Mouse (Mus musculus) limb, embryonic 10.5 days (tissue): ENCODE measurements around the gene Slc5a11. TPM values are rescaled to one million over a fixed set of nuclear protein-coding genes. Genes with fewer than 3 reads are reported as not detected.
A peak's percentile ranks its signal among the peaks of the same experiment; 100 is the strongest.

Experiments
- DNase-seq: peaks from one replicate; pipeline ENCODE4 v3.0.0-alpha.2; 2017; ENCODE audit warnings: low spot score
- H3K27ac ChIP-seq: fragments of 300-500 bp; sonication (generic); 2 replicates; pipeline ENCODE4 v1.5.1; 2016; ENCODE audit warnings: mild to moderate bottlenecking
- H3K27me3 ChIP-seq: fragments of 300-500 bp; sonication (generic); 2 replicates; pipeline ENCODE4 v1.6.1; 2016; ENCODE audit warnings: low read depth, mild to moderate bottlenecking; ENCODE audit not compliant: poor library complexity, severe bottlenecking
- H3K36me3 ChIP-seq: fragments of 300-500 bp; sonication (generic); 2 replicates; pipeline ENCODE4 v1.6.1; 2016; ENCODE audit warnings: mild to moderate bottlenecking, moderate library complexity
- H3K4me1 ChIP-seq: fragments of 300-500 bp; sonication (generic); 2 replicates; pipeline ENCODE4 v1.6.1; 2016
- H3K4me3 ChIP-seq: fragments of 300-500 bp; sonication (generic); 2 replicates; pipeline ENCODE4 v1.5.1; 2016; ENCODE audit warnings: mild to moderate bottlenecking, moderate library complexity
- H3K9me3 ChIP-seq: fragments of 300-500 bp; sonication (generic); replicated peaks from 2 replicates; pipeline ENCODE4 v1.6.1; 2016; ENCODE audit warnings: mild to moderate bottlenecking
- WGBS: fragments of 180-500 bp; shearing (Covaris S2); methylation state at CpG from one replicate; pipeline ENCODE4 v1.1.7; 2016; 5-methylcytosine and 5-hydroxymethylcytosine counted together
- polyA plus RNA-seq: library from polyadenylated mRNA; unstranded; fragments of >200 nt; fragmentation: Nextera tagmentation; extraction: Ambion mirVana; gene quantifications from 2 replicates; pipeline ENCODE4 v1.2.1, GENCODE M21; 2016

Gene Slc5a11
- 0.08 and 0.36 TPM in 2 replicates for polyA plus RNA-seq

DNA sequence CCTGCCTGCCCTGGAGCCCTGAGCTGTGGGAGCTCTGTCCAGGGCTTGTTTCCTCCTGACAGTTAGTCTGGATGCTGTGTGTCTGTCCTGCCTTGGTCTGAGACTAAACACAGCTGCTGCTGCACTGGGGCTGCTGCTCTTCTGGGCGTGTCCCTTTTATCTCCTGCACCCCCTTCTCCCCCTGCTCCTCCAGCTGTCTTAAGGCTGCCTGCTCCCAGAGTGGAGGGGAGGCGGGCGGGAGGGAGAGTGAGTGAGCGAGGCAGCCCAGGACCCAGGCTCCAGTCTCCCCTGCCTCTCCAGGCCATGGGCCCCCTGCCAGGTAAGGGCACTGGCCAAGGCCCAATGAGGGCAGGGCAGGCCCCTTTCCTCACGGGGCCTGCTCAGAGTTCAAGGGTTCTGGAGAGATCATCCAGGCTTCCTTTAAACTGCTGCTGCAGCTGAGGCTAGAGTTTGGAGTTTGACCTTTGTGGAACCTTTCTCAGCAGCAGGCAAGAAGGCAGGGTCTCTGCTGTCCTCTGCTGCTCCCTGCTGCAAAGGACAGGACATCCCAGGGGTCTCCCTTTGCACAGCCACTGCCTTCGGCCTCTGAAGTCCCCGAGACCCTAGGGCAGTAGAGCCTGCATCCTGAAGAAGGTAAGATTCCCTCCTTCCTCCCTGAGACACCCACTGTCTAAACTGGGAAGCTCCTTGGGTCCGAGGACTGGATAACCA lies at the start of gene Slc5a11:
Gene Slc5a11 (plus strand): TSS at position 416 of the 711 bp plus-strand sequence.
- H3K4me3 ChIP-seq = no peak within 1 kb of the TSS
- no peaks in the 10 kb centered on the region for H3K9me3 ChIP-seq
- 34% methylated on average over 8 of the region's 8 CpGs for WGBS
- peaks cover 16% of the 10 kb centered on the region for H3K4me1 ChIP-seq
- no peaks in the 10 kb centered on the region for H3K36me3 ChIP-seq
- H3K27me3 ChIP-seq = no peaks in the 10 kb centered on the region
- H3K27ac ChIP-seq = peak within 1 kb of the TSS; percentile 56; the same call in 1 of the 2 replicates
- no peak for DNase-seq

GRCm38 (mm10) chr7:123167436-123167835 lies 47.1 kb upstream of the Slc5a11 start:
- no peak for DNase-seq
- Histone ChIP-seq H3K27me3 (no peaks in the 10 kb centered on the region), H3K4me3 (no peak overlapping the region), H3K4me1 (no peaks in the 10 kb centered on the region), H3K36me3 (peaks cover 100% of the 10 kb centered on the region), H3K27ac (no peak overlapping the region), H3K9me3 (no peaks in the 10 kb centered on the region)
- WGBS = 95% methylated on average over 2 of the region's 2 CpGs

- Histone ChIP-seq H3K36me3 (peaks cover 100% of the 10 kb centered on the region), H3K27ac (no peak overlapping the region), H3K4me1 (no peaks in the 10 kb centered on the region), H3K4me3 (no peak overlapping the region), H3K27me3 (no peaks in the 10 kb centered on the region), H3K9me3 (no peaks in the 10 kb centered on the region)
- 91% methylated on average over 2 of the region's 2 CpGs for WGBS
- no peak for DNase-seq
Observed at GRCm38 (mm10) chr7:123169618-123170017, 45.0 kb upstream of the Slc5a11 start.

GRCm38 (mm10) chr7:123172101-123172500 lies 42.5 kb upstream of the Slc5a11 start:
- no peak for DNase-seq
- H3K9me3 ChIP-seq = no peaks in the 10 kb centered on the region
- H3K27me3 ChIP-seq = no peaks in the 10 kb centered on the region
- no peaks in the 10 kb centered on the region for H3K4me1 ChIP-seq
- no peak overlapping the region for H3K27ac ChIP-seq
- H3K36me3 ChIP-seq = peaks cover 100% of the 10 kb centered on the region
- 91% methylated on average over 5 of the region's 5 CpGs for WGBS
- H3K4me3 ChIP-seq = no peak overlapping the region

DNA sequence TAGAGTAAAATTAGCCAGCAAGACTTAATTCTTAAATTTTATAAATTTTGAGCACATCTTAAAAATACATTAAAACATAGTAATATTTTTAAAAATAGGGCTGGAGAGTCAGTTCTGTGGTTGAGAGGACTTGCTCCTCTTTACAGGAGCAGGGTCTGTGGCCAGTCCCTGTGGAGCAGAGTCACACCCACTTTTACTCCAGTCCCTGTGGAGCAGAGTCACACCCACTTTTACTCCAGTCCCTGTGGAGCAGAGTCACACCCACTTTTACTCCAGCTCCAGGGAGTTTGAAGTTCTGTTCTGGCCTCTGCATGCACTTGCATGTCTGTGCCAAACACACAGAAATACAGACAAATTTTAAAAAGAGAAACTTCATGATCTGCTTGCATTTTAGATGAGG lies 37.4 kb upstream of the Slc5a11 start:
- Histone ChIP-seq H3K27me3 (no peaks in the 10 kb centered on the region), H3K27ac (no peak overlapping the region), H3K4me1 (no peaks in the 10 kb centered on the region), H3K9me3 (no peaks in the 10 kb centered on the region), H3K4me3 (no peak overlapping the region), H3K36me3 (peaks cover 100% of the 10 kb centered on the region)
- no peak for DNase-seq

GRCm38 (mm10) chr7:123181787-123182701 lies 32.5 kb upstream of the Slc5a11 start:
- no peaks in the 10 kb centered on the region for H3K4me1 ChIP-seq
- H3K27me3 ChIP-seq = no peaks in the 10 kb centered on the region
- WGBS = 92% methylated on average over 20 of the region's 20 CpGs
- no peak overlapping the region for H3K27ac ChIP-seq
- H3K36me3 ChIP-seq = peaks cover 100% of the 10 kb centered on the region
- no peak for DNase-seq
- no peak overlapping the region for H3K4me3 ChIP-seq
- H3K9me3 ChIP-seq = no peaks in the 10 kb centered on the region

DNA sequence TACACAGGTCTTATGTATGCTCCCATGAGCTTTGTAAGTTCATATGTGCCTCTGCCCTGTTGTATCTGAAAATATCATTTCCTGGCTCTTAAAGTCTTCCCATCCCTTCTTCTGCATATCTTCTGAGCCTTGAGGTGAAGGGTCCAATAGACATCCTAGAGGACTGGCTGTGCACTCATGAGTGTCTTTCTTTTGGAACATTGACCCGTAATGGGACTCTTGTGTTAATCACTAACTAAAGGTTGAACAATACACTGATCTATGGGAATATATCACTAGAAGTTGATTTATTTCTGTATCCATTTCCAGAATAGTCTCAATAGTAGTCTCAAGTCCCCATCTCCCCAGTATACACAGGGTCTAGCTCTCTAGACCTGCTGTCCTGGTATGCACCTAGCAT lies 29.7 kb upstream of the Slc5a11 start:
- Histone ChIP-seq H3K4me1 (no peaks in the 10 kb centered on the region), H3K36me3 (peaks cover 100% of the 10 kb centered on the region), H3K27ac (no peak overlapping the region), H3K9me3 (no peaks in the 10 kb centered on the region), H3K4me3 (no peak overlapping the region), H3K27me3 (no peaks in the 10 kb centered on the region)
- DNase-seq = no peak
- 97% methylated on average over 1 of the region's 1 CpGs for WGBS

- H3K4me3 ChIP-seq = no peak overlapping the region
- 96% methylated on average over 6 of the region's 6 CpGs for WGBS
- H3K9me3 ChIP-seq = no peaks in the 10 kb centered on the region
- peaks cover 100% of the 10 kb centered on the region for H3K36me3 ChIP-seq
- H3K27me3 ChIP-seq = no peaks in the 10 kb centered on the region
- no peak for DNase-seq
- H3K4me1 ChIP-seq = no peaks in the 10 kb centered on the region
- no peak overlapping the region for H3K27ac ChIP-seq
Observed at GRCm38 (mm10) chr7:123186463-123186862, 28.1 kb upstream of the Slc5a11 start.

- H3K27ac ChIP-seq = no peak overlapping the region
- no peaks in the 10 kb centered on the region for H3K4me1 ChIP-seq
- peak; percentile 26 for DNase-seq
- no peaks in the 10 kb centered on the region for H3K9me3 ChIP-seq
- peaks cover 100% of the 10 kb centered on the region for H3K36me3 ChIP-seq
- no peaks in the 10 kb centered on the region for H3K27me3 ChIP-seq
- WGBS = 87% methylated on average over 4 of the region's 4 CpGs
- no peak overlapping the region for H3K4me3 ChIP-seq
Observed at GRCm38 (mm10) chr7:123187246-123187645, 27.3 kb upstream of the Slc5a11 start.

- WGBS = 94% methylated on average over 3 of the region's 3 CpGs
- Histone ChIP-seq H3K36me3 (peaks cover 100% of the 10 kb centered on the region), H3K9me3 (no peaks in the 10 kb centered on the region), H3K4me3 (no peak overlapping the region), H3K27ac (no peak overlapping the region), H3K27me3 (no peaks in the 10 kb centered on the region), H3K4me1 (no peaks in the 10 kb centered on the region)
- DNase-seq = no peak
Observed at GRCm38 (mm10) chr7:123188462-123188861, 26.1 kb upstream of the Slc5a11 start.

DNA sequence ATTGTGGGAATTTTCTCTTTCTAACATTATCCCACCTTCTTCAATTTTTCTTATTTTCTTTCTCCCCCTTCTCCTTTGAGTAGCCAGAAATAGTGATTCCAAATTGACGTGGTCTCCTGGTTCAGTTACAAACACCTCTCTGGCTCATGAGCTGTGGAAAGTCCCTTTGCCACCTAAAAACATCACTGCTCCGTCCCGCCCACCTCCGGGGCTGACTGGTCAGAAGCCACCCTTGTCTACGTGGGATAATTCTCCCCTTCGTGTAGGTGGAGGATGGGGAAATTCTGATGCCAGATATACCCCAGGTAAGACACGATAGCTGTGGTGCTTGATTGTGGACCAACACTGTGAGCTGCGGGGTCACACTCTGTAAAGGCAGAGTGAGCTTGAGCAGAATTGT lies 24.8 kb upstream of the Slc5a11 start:
- Histone ChIP-seq H3K4me3 (no peak overlapping the region), H3K9me3 (no peaks in the 10 kb centered on the region), H3K27ac (no peak overlapping the region), H3K27me3 (no peaks in the 10 kb centered on the region), H3K4me1 (no peaks in the 10 kb centered on the region), H3K36me3 (peaks cover 100% of the 10 kb centered on the region)
- 96% methylated on average over 8 of the region's 8 CpGs for WGBS
- DNase-seq = no peak

GRCm38 (mm10) chr7:123191731-123192130 lies 22.8 kb upstream of the Slc5a11 start:
- no peaks in the 10 kb centered on the region for H3K27me3 ChIP-seq
- H3K9me3 ChIP-seq = no peaks in the 10 kb centered on the region
- 95% methylated on average over 5 of the region's 5 CpGs for WGBS
- H3K4me3 ChIP-seq = no peak overlapping the region
- peaks cover 92% of the 10 kb centered on the region for H3K36me3 ChIP-seq
- H3K27ac ChIP-seq = no peak overlapping the region
- DNase-seq = no peak
- H3K4me1 ChIP-seq = no peaks in the 10 kb centered on the region

DNA sequence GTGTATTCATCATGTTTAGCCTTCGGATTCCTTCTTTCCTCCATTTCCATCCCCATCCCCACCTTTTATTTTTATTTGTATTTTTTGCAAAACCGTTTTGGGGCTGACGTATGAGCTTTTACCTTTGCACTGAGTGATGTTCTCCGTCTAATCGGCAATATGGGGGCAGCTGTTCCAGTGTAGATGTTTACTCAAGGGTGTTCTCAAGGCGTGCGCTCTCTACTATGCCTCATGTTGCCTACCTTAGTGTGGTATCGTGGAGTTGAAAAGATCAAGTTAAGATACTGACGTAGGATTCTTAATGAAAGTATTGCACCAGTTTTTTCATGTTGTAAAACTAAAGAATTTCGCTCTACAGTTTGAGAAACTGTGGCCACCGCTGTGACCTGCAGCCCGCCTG lies 21.4 kb upstream of the Slc5a11 start:
- H3K4me3 ChIP-seq = no peak overlapping the region
- H3K9me3 ChIP-seq = no peaks in the 10 kb centered on the region
- 96% methylated on average over 12 of the region's 12 CpGs for WGBS
- H3K4me1 ChIP-seq = no peaks in the 10 kb centered on the region
- DNase-seq = no peak
- no peak overlapping the region for H3K27ac ChIP-seq
- H3K27me3 ChIP-seq = no peaks in the 10 kb centered on the region
- H3K36me3 ChIP-seq = peaks cover 77% of the 10 kb centered on the region
